Mouse (Mus musculus): ENCODE data around the gene Slc27a4. TPM values are rescaled to one million over a fixed set of nuclear protein-coding genes. Genes with fewer than 3 reads are reported as not detected.

Slc27a4 gene
- polyA plus RNA-seq, 1 experiment from 2014 or later = 17.9 TPM

GRCm38 (mm10) chr2:29815678-29816371, 13.4 kb downstream of the Slc27a4 start:
- H3K27ac ChIP-seq (ENCODE audit: low read depth, low read length) = no peak overlapping the region
- peaks cover 12% of the 10 kb centered on the region; the same call in 1 of the 2 replicates for H3K4me1 ChIP-seq (replicated peaks; ENCODE audit: control insufficient read depth, insufficient read depth, low read length)
- no peaks in the 10 kb centered on the region for H3K27me3 ChIP-seq (ENCODE audit: control insufficient read depth, insufficient read depth, low read length)
- H3K9ac ChIP-seq (ENCODE audit: low read depth, low read length) = no peak overlapping the region
- ATAC-seq (ENCODE audit: low FRiP score) = no peak
- 86% methylated on average over 11 of the region's 11 CpGs for WGBS
- no peak for DNase-seq (ENCODE audit: low spot score)
- no peaks in the 10 kb centered on the region for H3K9me3 ChIP-seq (ENCODE audit: control insufficient read depth, low read length)
- H3K36me3 ChIP-seq (ENCODE audit: control insufficient read depth, insufficient read depth, low read length) = peaks cover 7% of the 10 kb centered on the region; the same call in 1 of the 2 replicates
- H3K4me2 ChIP-seq (replicated peaks; ENCODE audit: low read depth, low read length) = no peak overlapping the region
- H3K4me3 ChIP-seq (ENCODE audit: low read depth, low read length) = no peak overlapping the region

GRCm38 (mm10) chr2:29817426-29818232, 15.2 kb downstream of the Slc27a4 start:
- Histone ChIP-seq H3K4me3 (ENCODE audit: low read depth, low read length) (no peak overlapping the region), H3K9me3 (ENCODE audit: control insufficient read depth, low read length) (no peaks in the 10 kb centered on the region), H3K27ac (ENCODE audit: low read depth, low read length) (no peak overlapping the region), H3K9ac (ENCODE audit: low read depth, low read length) (no peak overlapping the region), H3K4me1 (replicated peaks; ENCODE audit: control insufficient read depth, insufficient read depth, low read length) (peaks cover 14% of the 10 kb centered on the region; the same call in 1 of the 2 replicates), H3K36me3 (ENCODE audit: control insufficient read depth, insufficient read depth, low read length) (peaks cover 7% of the 10 kb centered on the region; the same call in 1 of the 2 replicates), H3K4me2 (replicated peaks; ENCODE audit: low read depth, low read length) (no peak overlapping the region), H3K27me3 (ENCODE audit: control insufficient read depth, insufficient read depth, low read length) (no peaks in the 10 kb centered on the region)
- 33% methylated on average over 8 of the region's 8 CpGs for WGBS
- DNase-seq (ENCODE audit: low spot score) = peak; percentile 94
- ATAC-seq (ENCODE audit: low FRiP score) = peak; percentile 41; the same call in 1 of the 2 replicates

DNA sequence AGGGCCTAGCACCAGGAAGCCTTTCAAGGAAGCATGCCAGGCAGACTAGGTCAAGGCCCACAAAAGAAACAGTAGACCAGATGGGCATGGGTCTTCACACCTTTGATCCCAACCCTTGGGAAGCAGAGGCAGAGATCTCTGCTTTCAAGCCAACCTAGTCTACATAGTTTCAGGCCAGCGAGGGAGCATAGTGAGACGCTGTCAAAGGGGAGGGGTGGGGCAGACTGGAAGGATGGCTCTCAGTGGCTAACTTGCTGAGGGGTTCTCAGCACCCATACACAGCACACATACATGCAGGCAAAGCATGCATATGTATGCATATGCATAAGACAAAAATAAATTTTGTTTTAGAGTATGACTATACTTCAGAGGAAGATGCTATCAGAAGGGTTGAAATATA, 16.9 kb downstream of the Slc27a4 start:
- H3K36me3 ChIP-seq (ENCODE audit: control insufficient read depth, insufficient read depth, low read length) = peaks cover 2% of the 10 kb centered on the region; the same call in 1 of the 2 replicates
- no peaks in the 10 kb centered on the region for H3K27me3 ChIP-seq (ENCODE audit: control insufficient read depth, insufficient read depth, low read length)
- DNase-seq (ENCODE audit: low spot score) = peak; percentile 31
- peak overlapping the region; percentile 60 for H3K9ac ChIP-seq (ENCODE audit: low read depth, low read length)
- no peaks in the 10 kb centered on the region for H3K9me3 ChIP-seq (ENCODE audit: control insufficient read depth, low read length)
- peak overlapping the region; percentile 98 for H3K27ac ChIP-seq (ENCODE audit: low read depth, low read length)
- WGBS = 6% methylated on average over 2 of the region's 2 CpGs
- ATAC-seq (ENCODE audit: low FRiP score) = no peak
- 0 out of 2 replicates have a peak overlapping the region, but pooled peaks have one; percentile 52 for H3K4me2 ChIP-seq (replicated peaks; ENCODE audit: low read depth, low read length)
- peaks cover 14% of the 10 kb centered on the region; the same call in 1 of the 2 replicates for H3K4me1 ChIP-seq (replicated peaks; ENCODE audit: control insufficient read depth, insufficient read depth, low read length)
- no peak overlapping the region for H3K4me3 ChIP-seq (ENCODE audit: low read depth, low read length)

- Histone ChIP-seq H3K4me2 (replicated peaks; ENCODE audit: low read depth, low read length) (peak within 1 kb of the TSS; percentile 52), H3K9ac (ENCODE audit: low read depth, low read length) (peak within 1 kb of the TSS; percentile 60), H3K36me3 (ENCODE audit: control insufficient read depth, insufficient read depth, low read length) (no peaks in the 10 kb centered on the region), H3K4me1 (replicated peaks; ENCODE audit: control insufficient read depth, insufficient read depth, low read length) (peaks cover 14% of the 10 kb centered on the region; the same call in 1 of the 2 replicates), H3K27me3 (ENCODE audit: control insufficient read depth, insufficient read depth, low read length) (no peaks in the 10 kb centered on the region), H3K9me3 (ENCODE audit: control insufficient read depth, low read length) (no peaks in the 10 kb centered on the region), H3K27ac (ENCODE audit: low read depth, low read length) (peak within 1 kb of the TSS; percentile 98), H3K4me3 (ENCODE audit: low read depth, low read length) (peak within 1 kb of the TSS; percentile 28)
- DNase-seq (ENCODE audit: low spot score) = peak; percentile 91
- under 1% methylated on average over 33 of the region's 35 CpGs for WGBS
- peak; percentile 89 for ATAC-seq (ENCODE audit: low FRiP score)
These were observed 17.8 kb downstream of the Slc27a4 start, which contains the start of gene Urm1 for GRCm38 (mm10) chr2:29820025-29820817. Gene Urm1 (plus strand): TSS chr2:29820075.

DNA sequence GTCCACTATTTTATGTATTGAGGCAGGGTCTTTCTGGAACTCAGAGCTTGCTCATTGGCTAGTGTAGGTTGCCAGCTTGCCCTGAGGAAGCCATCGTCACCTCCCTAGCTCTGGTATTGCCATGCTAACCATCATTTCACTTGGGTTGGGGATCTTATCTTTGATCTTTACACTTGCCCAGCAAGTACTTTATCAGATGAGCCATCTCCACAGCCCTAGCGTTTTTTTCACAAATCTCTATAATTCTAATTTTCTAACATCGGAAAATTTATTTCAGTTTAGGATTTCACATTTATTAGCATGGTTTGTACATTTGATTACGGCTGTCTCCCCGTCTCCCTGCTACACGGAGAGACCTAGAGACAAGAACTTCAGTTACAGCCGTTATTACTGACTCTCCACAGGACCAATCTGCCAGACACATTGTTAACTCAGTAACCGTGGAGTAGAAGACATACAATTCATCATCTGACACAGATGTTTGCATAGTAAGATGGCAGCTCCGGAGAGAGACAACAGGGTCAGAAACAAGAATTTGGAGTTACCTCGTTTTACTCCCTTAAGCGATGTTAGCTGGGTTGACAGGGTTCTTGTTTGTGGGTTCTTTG, 24.0 kb downstream of the Slc27a4 start:
- DNase-seq (ENCODE audit: low spot score) (peak; percentile 10), ATAC-seq (ENCODE audit: low FRiP score) (peak; percentile 44)
- peak overlapping the region; percentile 62 for H3K4me2 ChIP-seq (replicated peaks; ENCODE audit: low read depth, low read length)
- 13% methylated on average over 11 of the region's 11 CpGs for WGBS
- no peaks in the 10 kb centered on the region for H3K27me3 ChIP-seq (ENCODE audit: control insufficient read depth, insufficient read depth, low read length)
- H3K27ac ChIP-seq (ENCODE audit: low read depth, low read length) = peak overlapping the region; percentile 97
- H3K9me3 ChIP-seq (ENCODE audit: control insufficient read depth, low read length) = no peaks in the 10 kb centered on the region
- no peaks in the 10 kb centered on the region for H3K36me3 ChIP-seq (ENCODE audit: control insufficient read depth, insufficient read depth, low read length)
- peaks cover 6% of the 10 kb centered on the region for H3K4me1 ChIP-seq (replicated peaks; ENCODE audit: control insufficient read depth, insufficient read depth, low read length)
- peak overlapping the region; percentile 81 for H3K9ac ChIP-seq (ENCODE audit: low read depth, low read length)
- peak overlapping the region; percentile 96 for H3K4me3 ChIP-seq (ENCODE audit: low read depth, low read length)

- peak overlapping the region; percentile 96 for H3K4me3 ChIP-seq (ENCODE audit: low read depth, low read length)
- H3K36me3 ChIP-seq (ENCODE audit: control insufficient read depth, insufficient read depth, low read length) = no peaks in the 10 kb centered on the region
- no peaks in the 10 kb centered on the region for H3K9me3 ChIP-seq (ENCODE audit: control insufficient read depth, low read length)
- H3K4me2 ChIP-seq (replicated peaks; ENCODE audit: low read depth, low read length) = peak overlapping the region; percentile 79
- H3K27ac ChIP-seq (ENCODE audit: low read depth, low read length) = peak overlapping the region; percentile 97
- H3K4me1 ChIP-seq (replicated peaks; ENCODE audit: control insufficient read depth, insufficient read depth, low read length) = peaks cover 6% of the 10 kb centered on the region
- WGBS = under 1% methylated on average over 48 of the region's 48 CpGs
- no peaks in the 10 kb centered on the region for H3K27me3 ChIP-seq (ENCODE audit: control insufficient read depth, insufficient read depth, low read length)
- DNase-seq (ENCODE audit: low spot score) (peak; percentile 98), ATAC-seq (ENCODE audit: low FRiP score) (peak; percentile 95)
- peak overlapping the region; percentile 81 for H3K9ac ChIP-seq (ENCODE audit: low read depth, low read length)
These were observed 24.7 kb downstream of the Slc27a4 start for GRCm38 (mm10) chr2:29826926-29827708.

DNA sequence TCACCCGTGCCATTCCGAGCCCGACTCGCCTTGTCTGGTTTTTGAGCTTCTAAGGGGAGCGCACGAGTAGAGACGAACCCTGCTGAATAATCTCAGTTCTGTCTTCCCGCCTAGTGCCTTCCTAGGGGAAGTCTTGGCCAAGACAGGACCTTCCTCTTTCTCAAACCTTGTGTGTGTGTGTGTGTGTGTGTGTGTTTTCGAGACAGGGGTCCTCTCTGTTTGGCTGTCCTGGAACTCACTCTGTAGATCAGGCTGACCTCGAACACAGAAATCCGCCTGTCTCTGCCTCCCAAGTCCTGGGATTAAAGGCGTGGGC, 25.2 kb downstream of the Slc27a4 start:
- WGBS = 3% methylated on average over 12 of the region's 12 CpGs

More for the DNA sequence above, 25.2 kb downstream of the Slc27a4 start:
- H3K4me2 ChIP-seq (replicated peaks; ENCODE audit: low read depth, low read length) = peak overlapping the region; percentile 79
- peak overlapping the region; percentile 96 for H3K4me3 ChIP-seq (ENCODE audit: low read depth, low read length)
- DNase-seq (ENCODE audit: low spot score) (no peak), ATAC-seq (ENCODE audit: low FRiP score) (0 out of 2 replicates have a peak, but pooled peaks have one; percentile 12)
- no peaks in the 10 kb centered on the region for H3K9me3 ChIP-seq (ENCODE audit: control insufficient read depth, low read length)
- H3K27ac ChIP-seq (ENCODE audit: low read depth, low read length) = peak overlapping the region; percentile 65; the same call in 1 of the 2 replicates
- no peaks in the 10 kb centered on the region for H3K36me3 ChIP-seq (ENCODE audit: control insufficient read depth, insufficient read depth, low read length)
- H3K4me1 ChIP-seq (replicated peaks; ENCODE audit: control insufficient read depth, insufficient read depth, low read length) = peaks cover 6% of the 10 kb centered on the region
- no peaks in the 10 kb centered on the region for H3K27me3 ChIP-seq (ENCODE audit: control insufficient read depth, insufficient read depth, low read length)
- H3K9ac ChIP-seq (ENCODE audit: low read depth, low read length) = peak overlapping the region; percentile 77
